Mouse (Mus musculus) midbrain, postnatal 0 days (tissue): ENCODE results near the gene Gls. TPM values are rescaled to one million over a fixed set of nuclear protein-coding genes. Genes with fewer than 3 reads are reported as not detected.

Experiments used
- ATAC-seq: fragments of 200-750 bp; cut with Nextera tagmentation; 2 replicates; pipeline ENCODE4 v1.8.0; 2017; ENCODE audit warnings: moderate number of reproducible peaks, mild to moderate bottlenecking, moderate TSS enrichment, moderate library complexity; ENCODE audit not compliant: low FRiP score
- DNase-seq: peaks from one replicate; pipeline ENCODE4 v3.0.0-alpha.2; 2015; ENCODE audit warnings: low spot score
- H3K27ac ChIP-seq: fragments of 300-500 bp; sonication (generic); 2 replicates; pipeline ENCODE4 v1.5.1; 2014; ENCODE audit warnings: low read depth, mild to moderate bottlenecking, low read length, mixed read lengths
- H3K27me3 ChIP-seq: fragments of 300-500 bp; sonication (generic); 2 replicates; pipeline ENCODE4 v1.6.1; 2014; ENCODE audit warnings: low read length, control low read depth, mixed read lengths; ENCODE audit not compliant: insufficient read depth
- H3K36me3 ChIP-seq: fragments of 300-500 bp; sonication (generic); 2 replicates; pipeline ENCODE4 v1.6.1; 2014; ENCODE audit warnings: low read length, control low read depth, mixed read lengths; ENCODE audit not compliant: insufficient read depth
- H3K4me1 ChIP-seq: fragments of 300-500 bp; sonication (generic); 2 replicates; pipeline ENCODE4 v1.6.1; 2014; ENCODE audit warnings: mild to moderate bottlenecking, control low read depth, antibody characterized with exemption, low read length, mixed read lengths; ENCODE audit not compliant: insufficient read depth
- H3K4me2 ChIP-seq: fragments of 300-500 bp; sonication (generic); 2 replicates; pipeline ENCODE4 v1.6.1; 2014; ENCODE audit warnings: low read depth, mild to moderate bottlenecking, low read length, mixed read lengths; ENCODE audit not compliant: poor library complexity, severe bottlenecking
- H3K4me3 ChIP-seq: fragments of 300-500 bp; sonication (generic); 2 replicates; pipeline ENCODE4 v1.5.1; 2014; ENCODE audit warnings: low read depth, mild to moderate bottlenecking, low read length, moderate library complexity
- H3K9ac ChIP-seq: fragments of 300-500 bp; sonication (generic); replicated peaks from 2 replicates; pipeline ENCODE4 v1.6.1; 2014; ENCODE audit warnings: mild to moderate bottlenecking, low read length, moderate library complexity, mixed read lengths; ENCODE audit not compliant: poor library complexity, severe bottlenecking
- H3K9me3 ChIP-seq: fragments of 300-500 bp; sonication (generic); 2 replicates; pipeline ENCODE4 v1.6.1; 2016; ENCODE audit warnings: low read length, control low read depth
- CTCF ChIP-seq: IDR thresholded peaks from 2 replicates; pipeline ENCODE4 v1.5.1; 2016; ENCODE audit warnings: antibody characterized with exemption, mild to moderate bottlenecking
- WGBS: fragments of 180-500 bp; shearing (Covaris S2); extraction: QIAGEN DNeasy Blood & Tissue Kit; methylation state at CpG from one replicate; pipeline ENCODE4 v1.1.7; 2014; 5-methylcytosine and 5-hydroxymethylcytosine counted together
- polyA plus RNA-seq: library from polyadenylated mRNA; unstranded; fragments of >200 nt; fragmentation: Nextera tagmentation; extraction: Ambion mirVana; gene quantifications from 2 replicates; pipeline ENCODE4 v1.2.1, GENCODE M21; 2015
- total RNA-seq: library from RNA; depleted of rRNA; stranded (reverse); fragments of >200 nt; gene quantifications from 2 replicates; pipeline ENCODE4 v1.2.3, GENCODE M21; 2014

The Gls gene
- total and polyA plus RNA-seq, 2 experiments from 2014 or later: 33.3 to 181 TPM

- DNase-seq: no peak
- no peaks in the 10 kb centered on the region for H3K4me1 ChIP-seq
- no peak for ATAC-seq
Observed at GRCm38 (mm10) chr1:52270354-52270753, 37.3 kb upstream of the Gls start.

GRCm38 (mm10) chr1:52269596-52269995, 36.6 kb upstream of the Gls start:
- no peak for TF ChIP-seq CTCF
- no peak overlapping the region for H3K4me3 ChIP-seq
- H3K4me1 ChIP-seq: no peaks in the 10 kb centered on the region
- H3K27me3 ChIP-seq: no peaks in the 10 kb centered on the region
- no peak overlapping the region for H3K27ac ChIP-seq
- DNase-seq (no peak), ATAC-seq (no peak)
- WGBS: 94% methylated on average over 4 of the region's 4 CpGs
- H3K36me3 ChIP-seq: no peaks in the 10 kb centered on the region
- H3K4me2 ChIP-seq: no peak overlapping the region
- no peaks in the 10 kb centered on the region for H3K9me3 ChIP-seq
- H3K9ac ChIP-seq: no peak overlapping the region

More at GRCm38 (mm10) chr1:52270354-52270753, 37.3 kb upstream of the Gls start:
- H3K4me3 ChIP-seq: no peak overlapping the region
- no peaks in the 10 kb centered on the region for H3K36me3 ChIP-seq
- no peak overlapping the region for H3K4me2 ChIP-seq
- 83% methylated on average over 9 of the region's 9 CpGs for WGBS
- H3K9ac ChIP-seq: no peak overlapping the region
- TF ChIP-seq CTCF: no peak
- H3K27me3 ChIP-seq: no peaks in the 10 kb centered on the region
- H3K9me3 ChIP-seq: no peaks in the 10 kb centered on the region
- H3K27ac ChIP-seq: no peak overlapping the region

- H3K27ac ChIP-seq: no peak overlapping the region
- H3K4me1 ChIP-seq: no peaks in the 10 kb centered on the region
- no peak overlapping the region for H3K4me2 ChIP-seq
- WGBS: 90% methylated on average over 6 of the region's 6 CpGs
- H3K36me3 ChIP-seq: no peaks in the 10 kb centered on the region
- no peaks in the 10 kb centered on the region for H3K27me3 ChIP-seq
- H3K9me3 ChIP-seq: no peaks in the 10 kb centered on the region
- DNase-seq (no peak), ATAC-seq (no peak)
- no peak overlapping the region for H3K9ac ChIP-seq
- no peak for TF ChIP-seq CTCF
- H3K4me3 ChIP-seq: no peak overlapping the region
Observed at GRCm38 (mm10) chr1:52268006-52268405, 35.0 kb upstream of the Gls start.

DNA sequence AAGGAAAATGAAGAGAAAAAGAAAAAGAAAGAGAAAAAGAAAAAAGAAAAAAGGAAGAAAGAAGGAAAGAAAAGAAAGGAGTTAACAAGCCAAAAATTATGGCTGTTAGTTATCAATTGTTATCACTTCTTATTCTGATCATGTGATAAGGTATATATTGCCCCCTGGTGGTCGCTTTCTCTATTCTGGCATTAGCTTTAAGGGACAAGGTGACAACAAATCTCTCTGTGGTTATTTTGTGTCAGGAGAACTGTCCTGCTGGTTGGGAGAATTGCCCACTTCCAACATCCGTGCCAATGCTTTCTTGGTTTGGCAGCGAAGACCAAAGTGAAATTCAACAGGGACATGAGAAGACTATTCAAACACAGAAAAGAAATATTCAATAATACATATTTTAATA, 34.6 kb upstream of the Gls start:
- H3K9ac ChIP-seq: no peak overlapping the region
- no peak overlapping the region for H3K4me2 ChIP-seq
- DNase-seq: peak; percentile 74
- no peak overlapping the region for H3K4me3 ChIP-seq
- ATAC-seq: no peak
- no peaks in the 10 kb centered on the region for H3K9me3 ChIP-seq
- peak; percentile 54 for TF ChIP-seq CTCF
- no peaks in the 10 kb centered on the region for H3K27me3 ChIP-seq
- no peaks in the 10 kb centered on the region for H3K4me1 ChIP-seq
- H3K36me3 ChIP-seq: no peaks in the 10 kb centered on the region
- H3K27ac ChIP-seq: no peak overlapping the region
- WGBS: 53% methylated on average over 3 of the region's 3 CpGs

- Histone ChIP-seq H3K4me3 (no peak overlapping the region), H3K27me3 (no peaks in the 10 kb centered on the region), H3K4me2 (no peak overlapping the region), H3K9me3 (no peaks in the 10 kb centered on the region), H3K27ac (no peak overlapping the region), H3K36me3 (no peaks in the 10 kb centered on the region), H3K4me1 (no peaks in the 10 kb centered on the region), H3K9ac (no peak overlapping the region)
- 69% methylated on average over 3 of the region's 3 CpGs for WGBS
- TF ChIP-seq CTCF: no peak
- ATAC-seq (no peak), DNase-seq (no peak)
Observed at GRCm38 (mm10) chr1:52265886-52266516, 33.0 kb upstream of the Gls start.

DNA sequence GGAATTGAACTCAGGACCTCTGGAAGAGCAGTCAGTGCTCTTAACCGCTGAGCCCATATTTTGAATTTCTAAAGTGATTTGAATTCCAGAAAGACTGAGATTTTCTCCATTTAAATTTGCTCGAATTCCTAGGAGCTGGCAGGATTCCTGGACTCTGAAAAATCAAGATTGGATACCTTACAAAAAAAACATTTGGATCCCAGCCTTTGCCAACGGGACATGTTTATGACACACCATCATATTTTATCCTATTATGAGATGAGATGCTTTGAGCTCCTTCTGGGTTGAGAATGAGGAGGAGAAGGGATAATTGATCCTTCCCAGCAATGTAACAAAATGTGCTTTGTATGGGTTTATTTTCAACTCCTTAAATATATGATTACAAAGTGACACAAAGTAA, 31.3 kb upstream of the Gls start:
- Histone ChIP-seq H3K36me3 (no peaks in the 10 kb centered on the region), H3K4me1 (no peaks in the 10 kb centered on the region), H3K27ac (no peak overlapping the region), H3K4me3 (no peak overlapping the region), H3K4me2 (no peak overlapping the region), H3K27me3 (no peaks in the 10 kb centered on the region), H3K9me3 (no peaks in the 10 kb centered on the region), H3K9ac (no peak overlapping the region)
- no peak for TF ChIP-seq CTCF
- WGBS: 72% methylated on average over 3 of the region's 3 CpGs
- ATAC-seq (no peak), DNase-seq (no peak)
